Mouse (Mus musculus) G1E (cell line): ENCODE measurements around the gene 2010111I01Rik.

ENCODE experiments used
- CTCF ChIP-seq: IDR thresholded peaks from 2 replicates; pipeline ENCODE4 v1.5.1; 2012; ENCODE audit warnings: low read depth, low read length, inconsistent platforms, mixed read lengths
- GATA1 ChIP-seq: IDR thresholded peaks from 2 replicates; pipeline ENCODE4 v1.6.1; 2012; ENCODE audit warnings: borderline replicate concordance, low read length, inconsistent platforms, mixed read lengths
- GATA2 ChIP-seq: IDR thresholded peaks from 2 replicates; pipeline ENCODE4 v1.6.1; 2012; ENCODE audit warnings: low read depth, low read length, inconsistent platforms, borderline replicate concordance
- POLR2AphosphoS5 ChIP-seq: IDR thresholded peaks from 2 replicates; pipeline ENCODE4 v1.6.1; 2012; ENCODE audit warnings: low read depth, low read length, inconsistent platforms; ENCODE audit not compliant: insufficient replicate concordance
- TAL1 ChIP-seq: conservative IDR thresholded peaks from 2 replicates; pipeline ENCODE4 v1.6.1; 2012; ENCODE audit warnings: low read depth, low read length, inconsistent platforms, mixed read lengths

DNA sequence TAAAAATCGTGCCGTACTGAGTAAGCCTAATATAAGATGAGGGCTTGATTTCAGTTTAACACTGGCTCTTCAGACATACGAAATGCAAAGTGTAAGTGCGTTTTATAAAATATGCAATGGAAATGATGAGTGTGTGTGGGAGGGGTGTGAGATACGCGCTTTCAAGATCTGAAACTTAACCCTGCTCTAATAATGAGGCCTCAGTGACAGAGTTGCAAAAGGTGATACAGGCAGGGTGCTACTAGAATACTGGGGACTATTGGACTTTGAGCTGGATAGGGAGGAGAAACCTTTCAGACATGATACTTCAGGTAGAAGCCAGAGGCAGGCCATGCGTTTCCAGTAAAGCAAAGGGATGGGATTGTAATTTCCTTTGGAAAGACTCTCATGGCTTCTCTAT is 273.4 kb downstream of the 2010111I01Rik start:
- no peak for TF ChIP-seq CTCF
- TF ChIP-seq GATA2 = no peak
- TF ChIP-seq GATA1 = no peak
- TF ChIP-seq TAL1 = no peak
- TF ChIP-seq POLR2AphosphoS5 = no peak
